Mouse (Mus musculus): ENCODE results near the gene Igfals.

GRCm38 (mm10) chr17:24894061-24894994 is 28.5 kb downstream of the Igfals start:
- TF ChIP-seq CTCF (IDR thresholded peaks at IDR 0.05; ENCODE audit: borderline replicate concordance, control insufficient read depth, extremely low read depth, insufficient read depth, low read length, poor library complexity) (no peak), POLR2A (IDR thresholded peaks at IDR 0.05; ENCODE audit: control insufficient read depth, extremely low read depth, insufficient read depth, low read length, poor library complexity) (no peak)
